Mouse (Mus musculus) heart, adult 2 months (tissue): ENCODE results near the gene Thop1.
A peak's percentile ranks its signal among the peaks of the same experiment; 100 is the strongest.

Experiments used
- CTCF ChIP-seq: fragments of 200-600 bp; IDR thresholded peaks from 2 replicates; pipeline ENCODE4 v1.8.1; 2022; ENCODE audit warnings: antibody characterized with exemption, mild to moderate bottlenecking, moderate library complexity
- POLR2A ChIP-seq: fragments of 200-500 bp; IDR thresholded peaks from 2 replicates; pipeline ENCODE4 v1.6.1; 2011; ENCODE audit warnings: mild to moderate bottlenecking, low read depth, low read length, control low read depth; ENCODE audit not compliant: insufficient read depth

- TF ChIP-seq POLR2A = peak; percentile 65
- TF ChIP-seq CTCF = peak; percentile 21
These were observed at the start of gene Thop1 for GRCm38 (mm10) chr10:81069836-81070235.
